In genomic region chr1:99959428-99959987, GRCm38 (mm10) we compare ENCODE assay signal across 17 mouse cellular contexts.
"Had no signal": no experiment of that assay in that cellular context is flagged by ENCODE, and none has a peak within 500 bp of the region (broad histone marks: within the 10 kb centered on the region; RNA-seq: fewer than 3 reads in every experiment).

No protein-coding gene starts in this region.

- H3K9ac ChIP-seq: liver, embryonic 14.5 days; lung, embryonic 14.5 days; midbrain, embryonic 12.5 days; neural tube, embryonic 13.5 days; neural tube, embryonic 15.5 days had no signal

- H3K9me3 ChIP-seq: midbrain, embryonic 12.5 days; neural tube, embryonic 13.5 days; neural tube, embryonic 15.5 days had no signal

- H3K36me3 ChIP-seq: midbrain, embryonic 12.5 days; neural tube, embryonic 13.5 days; neural tube, embryonic 15.5 days had no signal

- H3K27ac ChIP-seq: liver, embryonic 14.5 days; midbrain, embryonic 12.5 days; neural tube, embryonic 13.5 days; neural tube, embryonic 15.5 days had no signal

- H3K4me1 ChIP-seq: neural tube, embryonic 13.5 days; neural tube, embryonic 15.5 days had no signal

- H3K27me3 ChIP-seq: midbrain, embryonic 12.5 days; neural tube, embryonic 13.5 days; neural tube, embryonic 15.5 days had no signal

- H3K4me2 ChIP-seq: lung, embryonic 14.5 days; midbrain, embryonic 12.5 days; neural tube, embryonic 13.5 days; neural tube, embryonic 15.5 days had no signal

- DNase-seq: lung, adult 18-20 months; lung, embryonic 14.5 days; lung, postnatal 10 days; lung, postnatal 4 days; retina, postnatal 1 day; right cerebral cortex, adult 18-20 months; right cerebral cortex, postnatal 25 days; right cerebral cortex, postnatal 4 days; spleen, adult 18-20 months; thymus, adult 18-20 months; thymus, postnatal 14 days; thymus, postnatal 36 days had no signal

- H3K4me3 ChIP-seq: midbrain, embryonic 12.5 days; myocyte; neural tube, embryonic 13.5 days; neural tube, embryonic 15.5 days had no signal
